Mouse (Mus musculus): ENCODE results near the gene Tmem120b.

Tmem120b gene

DNA sequence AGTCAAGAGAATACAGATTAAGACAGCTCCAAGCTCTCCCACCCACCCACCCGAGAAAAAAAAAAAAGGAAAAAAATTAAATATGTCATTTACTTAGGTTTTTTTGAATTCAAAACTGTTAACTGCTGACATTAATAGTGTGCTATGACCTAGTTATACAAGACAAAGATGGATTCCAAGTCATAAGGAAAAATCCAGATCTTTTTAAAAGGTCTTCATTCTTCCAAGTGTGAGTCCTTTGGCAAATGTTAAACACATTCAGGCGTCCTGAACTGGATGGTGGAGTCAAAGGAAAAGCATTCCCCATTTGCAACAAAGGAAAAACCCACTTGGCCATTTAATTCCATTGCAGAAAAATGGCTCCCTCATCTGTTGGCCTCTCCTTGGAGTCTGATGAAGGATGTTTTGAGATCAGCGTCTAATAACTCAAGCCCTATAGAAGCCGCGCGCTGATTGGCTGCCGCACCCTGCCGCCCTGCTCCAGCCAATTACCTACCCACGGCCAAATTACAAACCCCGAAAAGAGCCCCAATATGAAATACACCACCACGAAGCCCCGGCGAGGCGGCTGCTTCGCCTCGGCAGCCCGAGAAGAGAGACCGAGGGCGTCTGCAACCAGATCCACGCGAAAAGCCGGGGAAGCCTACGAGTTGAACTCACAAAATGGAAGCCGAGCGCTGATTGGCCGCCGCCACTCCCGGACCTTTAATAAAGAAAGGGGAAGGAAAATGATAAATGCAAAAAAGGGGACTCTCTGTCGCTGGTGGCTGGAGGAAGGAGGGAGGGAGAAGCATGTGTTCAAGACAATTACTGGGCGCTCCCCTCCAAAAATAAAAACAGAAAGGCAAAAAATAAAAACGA is 72.7 kb downstream of the Tmem120b start:
- DNase-seq (ENCODE audit: low spot score in 2 of 2) = peak; percentile 94 to 98

DNA sequence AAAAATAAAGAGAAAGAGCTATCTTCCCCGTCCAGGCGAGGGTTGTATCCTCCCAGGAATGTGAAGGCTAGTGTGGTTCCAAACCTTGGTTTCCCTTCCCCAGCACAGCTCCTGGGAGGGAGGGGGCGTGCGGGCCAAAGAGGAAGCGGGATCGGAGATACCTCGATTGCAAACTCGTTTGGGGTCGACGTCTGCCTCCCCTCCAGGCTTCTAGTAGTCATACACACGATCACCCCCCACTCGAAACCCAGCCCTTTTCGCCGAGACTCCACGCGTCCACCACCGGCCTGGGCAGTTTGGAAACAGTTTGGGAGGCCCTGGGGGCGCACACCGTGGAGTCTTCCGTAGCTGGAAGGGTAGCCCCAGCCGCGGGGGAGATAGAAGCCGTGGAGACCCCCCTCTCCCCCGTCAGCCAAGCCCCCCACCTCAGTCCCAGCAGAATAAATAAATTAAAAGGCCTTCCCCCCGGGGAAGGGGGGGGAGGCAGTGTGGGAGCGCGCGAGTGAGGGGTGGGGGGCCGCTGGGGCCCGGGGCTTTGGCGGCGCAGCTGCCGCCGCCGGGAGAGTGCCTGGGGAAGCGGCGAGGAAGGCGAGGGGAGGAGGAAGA is 73.4 kb downstream of the Tmem120b start:
- DNase-seq (ENCODE audit: low spot score in 2 of 2) = peak in 1 of 2 experiments; percentile 58

DNA sequence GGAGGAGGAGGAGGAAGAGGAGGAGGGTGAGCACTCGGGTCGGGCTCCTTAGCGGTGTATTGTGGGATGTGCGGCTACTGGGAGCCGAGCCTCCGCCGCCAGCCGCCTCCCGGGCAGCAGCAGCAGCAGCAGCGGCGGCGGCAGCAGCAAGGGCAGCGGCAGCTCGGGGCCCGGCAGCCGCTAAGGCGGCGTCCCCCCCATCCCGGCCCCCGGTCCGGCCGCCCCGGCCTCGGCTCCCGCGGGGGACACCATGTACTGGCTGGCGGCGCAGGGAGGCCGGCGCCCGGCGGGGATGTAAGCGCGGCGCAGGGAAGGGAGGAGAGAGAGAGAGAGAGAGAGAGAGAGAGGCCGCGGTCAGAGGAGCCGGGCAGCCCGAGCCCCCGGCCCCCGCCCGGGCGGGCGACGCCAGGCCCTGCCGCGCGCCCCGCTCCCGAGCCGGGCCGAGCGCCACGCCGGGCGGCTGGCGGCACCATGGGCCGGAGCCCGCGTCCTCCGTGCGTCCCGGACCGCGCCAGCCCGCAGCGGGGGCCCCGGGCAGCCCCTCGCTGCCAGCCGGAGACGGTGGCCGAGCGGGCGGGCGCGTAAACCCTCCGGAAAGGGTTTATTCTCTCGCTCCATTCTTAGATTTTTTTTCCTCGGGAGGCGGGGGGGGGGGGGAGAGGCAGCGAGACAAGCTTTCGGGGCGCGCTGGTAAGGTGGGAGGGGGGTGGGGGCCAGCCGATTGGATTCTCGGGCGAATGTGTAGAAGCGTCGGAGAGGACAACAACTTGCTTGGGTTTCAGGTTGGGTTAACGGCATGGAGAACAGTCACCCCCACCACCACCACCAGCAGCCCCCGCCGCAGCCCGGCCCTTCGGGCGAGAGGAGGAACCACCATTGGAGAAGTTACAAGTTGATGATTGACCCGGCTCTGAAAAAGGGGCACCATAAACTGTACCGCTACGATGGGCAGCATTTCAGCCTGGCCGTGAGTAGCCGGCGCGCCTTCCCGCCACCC is 74.2 kb downstream of the Tmem120b start, which contains the start of gene Setd1b:
Gene Setd1b, plus strand, starts transcription at position 33 of the 997 bp plus-strand sequence.
- peak; percentile 46 to 55 for DNase-seq (ENCODE audit: low spot score in 2 of 2)

DNA sequence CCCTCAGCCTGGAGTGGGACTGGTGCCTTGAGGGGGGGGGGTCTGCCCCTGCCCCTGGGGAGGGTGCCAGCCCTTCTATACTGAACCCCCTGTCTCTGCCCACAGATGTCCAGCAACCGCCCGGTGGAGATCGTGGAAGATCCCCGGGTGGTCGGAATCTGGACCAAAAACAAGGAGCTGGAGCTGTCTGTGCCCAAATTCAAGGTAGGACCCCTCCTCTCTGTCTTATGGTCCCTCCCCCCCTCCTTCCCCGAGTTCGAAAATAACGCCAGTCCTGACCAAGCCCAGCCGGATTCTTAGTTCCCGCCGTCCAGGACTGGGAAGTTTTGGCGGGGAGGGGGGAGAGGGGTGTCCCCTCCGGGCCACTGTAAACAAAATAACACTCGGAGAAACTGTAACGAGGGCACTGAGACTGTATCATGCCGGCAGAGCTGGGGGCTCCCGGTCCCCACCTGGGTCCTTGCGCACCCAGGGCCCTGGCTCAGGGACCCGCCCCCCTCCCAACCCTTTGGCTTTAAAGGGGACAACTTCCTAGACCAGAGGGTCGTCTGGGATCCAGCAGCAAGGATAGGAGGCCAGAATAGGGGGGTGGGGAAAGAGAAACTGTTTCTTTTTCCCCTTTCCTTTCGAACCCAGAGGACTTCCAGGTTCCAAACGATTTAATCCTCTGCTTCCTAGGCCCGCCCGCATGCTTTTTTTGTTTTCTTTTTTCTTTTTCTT is 75.2 kb downstream of the Tmem120b start:
- peak; percentile 43 to 55 for DNase-seq (ENCODE audit: low spot score in 2 of 2)

DNA sequence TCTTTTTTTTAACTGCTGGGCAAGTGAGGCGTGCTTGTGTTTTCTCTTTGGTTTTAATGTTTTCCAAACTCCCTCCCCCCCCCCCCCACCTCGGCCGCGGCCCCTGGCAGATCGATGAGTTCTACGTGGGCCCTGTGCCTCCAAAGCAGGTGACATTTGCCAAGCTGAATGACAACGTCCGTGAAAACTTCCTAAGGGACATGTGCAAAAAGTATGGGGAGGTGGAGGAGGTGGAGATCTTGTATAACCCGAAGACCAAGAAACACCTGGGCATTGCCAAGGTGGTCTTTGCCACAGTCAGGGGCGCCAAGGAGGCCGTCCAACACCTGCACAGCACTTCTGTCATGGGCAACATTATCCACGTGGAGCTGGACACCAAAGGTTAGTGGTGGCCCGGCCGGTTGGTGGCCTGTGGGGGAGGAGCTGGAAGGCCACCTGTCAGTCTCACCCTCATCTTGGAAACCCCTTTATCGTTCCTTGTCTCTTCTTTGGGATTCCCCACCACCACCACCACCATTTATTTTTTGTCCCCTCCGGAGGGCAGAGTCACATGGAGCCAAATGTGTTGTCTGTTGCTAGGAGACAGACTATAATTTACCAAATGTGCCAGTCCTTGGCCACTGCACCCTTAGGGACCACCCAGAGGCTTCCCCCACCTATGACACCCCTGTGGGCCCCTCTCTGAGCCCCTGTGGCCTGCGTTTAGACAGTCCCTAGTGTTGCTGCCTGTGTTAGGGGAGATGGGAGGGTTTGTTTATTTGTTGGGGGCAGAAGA is 75.9 kb downstream of the Tmem120b start:
- DNase-seq (ENCODE audit: low spot score in 2 of 2) = no peak

DNA sequence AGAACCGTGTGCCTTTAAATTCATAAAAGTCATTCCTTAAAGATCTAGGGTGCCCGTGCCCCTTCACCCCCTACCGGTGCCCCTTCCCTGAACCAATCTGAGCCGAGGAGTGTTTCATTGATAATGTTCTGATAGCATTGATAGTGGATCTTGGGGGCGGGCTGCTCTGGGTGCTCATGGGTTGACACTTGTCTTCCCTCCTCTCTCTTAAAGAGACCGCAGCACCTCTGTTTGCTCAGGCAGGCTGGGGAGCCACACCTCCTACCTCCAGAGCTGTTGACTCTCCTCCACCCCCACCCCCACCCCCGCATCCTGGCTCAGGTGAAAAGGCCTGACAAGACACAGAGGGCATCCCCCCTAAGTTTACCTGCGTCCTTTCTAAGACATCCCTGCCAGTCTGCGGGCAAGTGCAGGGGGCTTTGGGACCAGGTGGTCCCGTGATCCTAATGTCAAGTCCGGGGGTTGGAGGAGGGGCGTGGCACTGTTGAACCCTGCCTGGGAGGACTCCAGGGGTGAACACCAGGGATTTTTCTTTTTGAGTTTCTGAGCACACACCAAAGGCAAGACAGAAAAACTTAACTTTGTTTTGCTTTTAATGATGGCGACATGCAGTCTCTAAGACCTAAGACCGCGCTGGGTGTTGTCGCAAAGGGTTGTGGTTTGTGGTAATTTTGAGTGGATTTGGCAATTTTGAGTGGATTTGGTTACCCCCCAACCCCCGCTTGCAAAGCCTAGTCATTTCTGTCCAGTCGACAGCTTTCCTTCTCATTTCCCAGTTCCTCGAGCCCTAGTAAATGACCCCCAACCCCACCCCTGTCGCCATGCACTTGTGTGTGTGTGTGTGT is 76.8 kb downstream of the Tmem120b start:
- no peak for DNase-seq (ENCODE audit: low spot score in 2 of 2)

DNA sequence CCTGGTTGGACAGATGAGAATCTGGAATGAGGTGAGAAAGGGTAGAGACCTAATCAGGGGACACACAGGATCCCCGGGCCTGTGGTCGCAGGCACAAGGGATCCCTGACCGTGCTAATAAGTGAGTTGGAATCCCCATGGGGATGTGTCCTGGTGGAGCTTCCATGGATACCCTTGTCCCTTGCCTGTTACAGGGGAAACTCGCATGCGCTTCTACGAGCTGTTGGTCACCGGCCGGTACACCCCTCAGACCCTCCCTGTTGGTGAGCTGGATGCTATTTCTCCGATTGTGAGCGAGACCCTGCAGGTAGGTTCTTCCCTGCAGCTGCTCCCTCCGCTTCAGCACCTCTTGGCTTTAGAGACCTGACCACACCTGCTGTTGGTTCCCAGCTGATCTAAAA is 78.1 kb downstream of the Tmem120b start:
- DNase-seq (ENCODE audit: low spot score in 2 of 2) = no peak

DNA sequence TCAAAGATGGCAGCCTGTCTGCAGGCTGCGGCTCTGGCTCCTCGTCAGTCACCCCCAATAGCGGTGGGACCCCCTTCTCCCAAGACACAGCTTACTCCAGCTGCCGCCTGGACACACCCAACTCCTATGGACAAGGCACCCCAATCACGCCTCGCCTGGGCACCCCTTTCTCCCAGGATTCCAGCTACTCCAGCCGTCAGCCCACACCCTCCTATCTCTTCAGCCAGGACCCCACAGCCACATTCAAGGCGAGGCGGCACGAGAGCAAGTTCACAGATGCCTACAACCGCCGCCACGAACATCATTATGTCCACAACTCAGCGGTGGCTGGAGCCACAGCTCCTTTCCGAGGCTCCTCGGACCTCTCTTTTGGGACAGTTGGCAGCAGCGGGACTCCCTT is 79.4 kb downstream of the Tmem120b start:
- no peak for DNase-seq (ENCODE audit: low spot score in 2 of 2)

DNA sequence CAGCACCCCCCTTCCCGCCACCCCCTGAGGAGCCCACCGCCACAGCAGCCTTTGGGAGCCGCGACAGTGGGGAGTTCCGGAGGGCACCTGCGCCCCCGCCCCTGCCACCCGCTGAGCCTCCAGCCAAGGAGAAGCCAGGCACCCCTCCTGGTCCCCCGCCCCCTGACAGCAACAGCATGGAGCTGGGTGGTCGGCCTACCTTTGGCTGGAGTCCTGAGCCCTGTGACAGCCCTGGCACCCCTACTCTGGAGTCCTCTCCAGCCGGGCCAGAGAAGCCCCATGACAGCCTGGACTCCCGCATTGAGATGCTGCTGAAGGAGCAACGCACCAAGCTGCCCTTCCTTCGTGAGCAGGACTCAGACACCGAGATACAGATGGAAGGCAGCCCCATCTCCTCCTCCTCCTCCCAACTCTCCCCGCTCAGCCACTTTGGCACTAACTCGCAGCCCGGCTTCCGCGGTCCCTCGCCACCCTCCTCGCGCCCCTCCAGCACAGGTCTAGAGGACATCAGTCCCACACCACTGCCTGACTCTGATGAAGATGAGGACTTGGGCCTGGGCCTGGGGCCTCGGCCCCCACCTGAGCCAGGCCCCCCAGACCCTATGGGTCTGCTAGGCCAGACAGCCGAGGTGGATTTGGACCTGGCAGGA is 80.0 kb downstream of the Tmem120b start:
- DNase-seq (ENCODE audit: low spot score in 2 of 2) = no peak

DNA sequence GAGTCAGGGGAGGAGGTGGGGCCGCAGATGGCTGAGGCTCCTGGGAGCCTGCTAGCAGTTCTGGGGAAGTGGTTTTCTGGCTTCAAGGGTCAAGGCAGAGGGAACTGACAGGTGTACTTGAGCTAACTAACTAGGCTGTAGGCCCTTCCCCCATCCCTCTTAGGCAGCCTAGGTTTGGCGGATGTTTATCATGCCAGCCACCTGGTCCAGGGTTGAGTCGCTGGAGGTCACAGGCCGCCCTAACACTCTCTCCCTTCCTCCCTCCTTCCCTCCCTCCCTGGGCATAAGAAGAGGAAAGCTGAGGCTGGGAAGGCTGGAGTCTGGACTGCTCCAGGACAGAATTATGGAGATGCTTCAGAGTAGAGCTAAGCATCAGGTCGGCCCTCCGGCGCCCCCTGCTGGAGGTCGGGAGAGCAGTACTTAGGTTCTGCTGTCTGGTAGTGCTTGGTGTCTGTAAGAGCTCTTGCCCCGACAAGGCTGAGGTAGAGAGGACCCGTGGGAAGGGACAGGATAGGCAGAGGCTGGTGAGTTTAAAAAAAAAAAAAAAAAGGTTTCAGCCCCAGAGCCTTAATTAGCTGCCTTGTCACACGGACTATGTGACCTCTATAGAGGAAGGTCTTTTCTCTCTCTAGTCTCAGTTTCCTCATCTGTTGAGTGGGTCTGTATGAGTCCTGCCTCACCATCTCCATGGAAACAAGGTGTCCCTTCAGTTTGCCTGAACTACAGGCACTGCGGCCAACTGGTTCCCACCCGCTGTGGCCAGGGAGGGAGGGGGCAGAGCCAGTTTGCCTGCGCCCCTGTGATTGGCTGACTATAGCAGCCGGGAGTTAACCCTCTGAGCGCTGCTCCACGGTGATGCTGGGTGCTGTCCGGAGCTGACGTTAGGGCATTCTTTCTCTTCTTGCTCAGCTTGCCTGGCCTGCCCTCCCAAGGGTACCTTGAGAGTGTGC is 81.5 kb downstream of the Tmem120b start:
- peak; percentile 91 to 94 for DNase-seq (ENCODE audit: low spot score in 2 of 2)

DNA sequence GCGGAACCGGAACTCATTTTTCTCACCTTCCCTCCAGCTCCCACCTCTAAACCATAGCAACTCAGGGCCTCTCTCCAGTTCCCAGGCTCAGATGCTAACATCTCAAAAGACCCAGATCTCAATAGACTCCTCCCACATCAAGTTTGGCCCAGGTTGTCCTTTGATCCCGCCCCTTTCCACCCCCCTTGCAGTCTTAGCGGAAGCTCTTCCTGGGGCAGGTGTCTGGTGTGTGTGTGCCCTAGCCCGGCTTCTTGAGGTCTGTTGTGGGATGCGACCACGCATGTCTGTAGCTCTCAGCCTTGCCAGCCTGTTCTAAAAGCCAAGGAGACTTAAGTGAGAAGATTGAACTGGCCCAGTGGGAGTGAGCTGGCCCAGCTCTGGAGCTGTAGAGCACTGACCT is 82.4 kb downstream of the Tmem120b start:
- DNase-seq (ENCODE audit: low spot score in 2 of 2) = no peak

DNA sequence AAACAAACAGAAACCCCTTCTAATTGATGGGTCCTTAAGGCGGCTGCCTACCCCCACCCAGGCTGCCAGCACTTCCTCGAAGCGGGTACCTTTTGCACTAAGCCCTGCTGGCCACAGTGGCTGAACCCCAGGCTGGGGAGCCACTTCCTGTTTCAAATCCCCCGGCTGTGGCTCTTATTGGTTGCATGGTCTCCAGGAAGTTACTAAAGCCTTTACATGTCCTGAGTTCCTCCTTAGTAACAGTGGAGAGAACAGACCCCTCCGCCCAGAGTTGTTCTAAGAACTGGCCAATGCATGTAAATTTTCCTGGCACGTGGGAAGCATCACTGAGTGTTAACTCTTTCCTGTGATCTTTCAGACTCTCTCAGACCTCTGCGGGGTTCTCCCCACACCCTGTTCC is 82.9 kb downstream of the Tmem120b start:
- no peak for DNase-seq (ENCODE audit: low spot score in 2 of 2)

DNA sequence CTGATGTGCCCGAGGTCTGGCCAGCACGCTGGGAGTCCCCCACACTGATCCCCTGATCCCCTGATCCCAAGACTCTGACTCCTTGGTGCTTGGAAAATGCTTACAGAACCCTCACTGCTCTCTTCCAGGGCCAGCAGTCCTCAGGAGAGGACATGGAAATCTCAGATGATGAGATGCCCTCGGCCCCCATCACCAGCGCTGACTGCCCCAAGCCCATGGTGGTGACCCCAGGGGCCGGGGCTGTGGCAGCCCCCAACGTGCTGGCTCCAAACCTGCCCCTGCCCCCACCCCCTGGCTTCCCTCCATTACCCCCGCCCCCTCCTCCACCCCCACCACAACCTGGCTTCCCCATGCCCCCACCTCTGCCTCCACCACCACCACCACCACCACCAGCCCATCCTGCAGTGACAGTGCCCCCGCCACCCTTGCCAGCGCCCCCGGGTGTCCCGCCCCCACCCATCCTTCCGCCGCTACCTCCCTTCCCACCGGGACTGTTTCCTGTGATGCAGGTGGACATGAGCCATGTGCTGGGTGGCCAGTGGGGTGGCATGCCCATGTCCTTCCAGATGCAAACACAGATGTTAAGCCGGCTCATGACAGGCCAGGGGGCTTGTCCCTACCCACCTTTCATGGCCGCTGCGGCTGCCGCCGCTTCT is 83.6 kb downstream of the Tmem120b start:
- no peak for DNase-seq (ENCODE audit: low spot score in 2 of 2)

DNA sequence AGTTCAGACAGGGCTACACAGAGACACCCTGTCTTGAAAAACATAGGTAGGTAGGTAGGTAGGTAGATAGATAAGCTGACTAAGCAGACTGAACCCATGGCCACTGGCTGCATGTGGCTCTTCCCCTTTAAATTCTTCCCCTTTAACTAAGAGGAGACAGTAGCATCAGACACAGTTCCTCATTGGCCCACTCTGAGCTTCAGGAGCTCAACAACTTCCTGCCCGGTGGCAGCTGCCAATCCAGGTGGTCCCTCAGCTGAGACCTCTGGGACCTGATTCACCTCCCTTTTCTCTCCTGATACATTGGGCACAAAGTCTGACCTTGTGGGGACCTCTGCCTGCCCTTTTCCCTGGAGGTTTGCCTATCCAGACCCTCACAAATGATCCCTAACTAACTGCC is 84.7 kb downstream of the Tmem120b start:
- no peak for DNase-seq (ENCODE audit: low spot score in 2 of 2)

DNA sequence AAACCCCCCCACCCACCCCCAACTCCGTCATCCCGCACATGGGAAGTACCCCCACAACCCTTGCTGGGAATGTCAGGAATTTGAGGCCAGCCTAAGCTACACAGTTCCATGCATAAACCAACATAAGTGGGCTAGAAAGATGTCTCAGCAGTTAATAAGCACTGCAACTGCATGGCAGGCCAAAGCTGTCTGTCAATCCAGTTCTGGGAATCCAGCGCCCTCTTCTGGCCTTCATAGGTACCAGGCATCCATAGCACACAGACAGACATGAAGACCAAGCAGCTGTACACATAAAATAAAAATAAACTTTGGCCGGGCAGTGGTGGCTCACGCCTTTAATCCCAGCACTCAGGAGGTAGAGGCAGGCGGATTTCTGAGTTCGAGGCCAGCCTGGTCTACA is 87.2 kb downstream of the Tmem120b start:
- DNase-seq (ENCODE audit: low spot score in 2 of 2) = peak; percentile 65 to 66

DNA sequence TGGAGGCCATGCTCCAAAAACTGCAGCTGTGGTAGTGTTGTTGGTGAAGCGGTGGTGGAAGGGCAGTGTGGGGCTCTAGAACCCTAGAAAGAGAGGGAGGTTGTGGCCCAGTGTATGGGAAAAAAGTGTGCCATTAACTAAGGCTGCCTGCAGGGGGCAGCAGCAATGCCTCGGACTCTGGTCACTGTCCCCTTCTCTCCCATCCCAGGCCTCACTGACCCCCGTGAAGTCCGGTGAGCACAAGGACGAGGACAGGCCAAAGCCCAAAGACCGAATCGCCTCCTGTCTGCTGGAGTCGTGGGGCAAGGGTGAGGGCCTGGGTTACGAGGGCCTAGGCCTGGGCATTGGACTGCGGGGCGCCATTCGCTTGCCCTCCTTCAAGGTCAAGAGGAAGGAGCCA is 88.5 kb downstream of the Tmem120b start:
- no peak for DNase-seq (ENCODE audit: low spot score in 2 of 2)

DNA sequence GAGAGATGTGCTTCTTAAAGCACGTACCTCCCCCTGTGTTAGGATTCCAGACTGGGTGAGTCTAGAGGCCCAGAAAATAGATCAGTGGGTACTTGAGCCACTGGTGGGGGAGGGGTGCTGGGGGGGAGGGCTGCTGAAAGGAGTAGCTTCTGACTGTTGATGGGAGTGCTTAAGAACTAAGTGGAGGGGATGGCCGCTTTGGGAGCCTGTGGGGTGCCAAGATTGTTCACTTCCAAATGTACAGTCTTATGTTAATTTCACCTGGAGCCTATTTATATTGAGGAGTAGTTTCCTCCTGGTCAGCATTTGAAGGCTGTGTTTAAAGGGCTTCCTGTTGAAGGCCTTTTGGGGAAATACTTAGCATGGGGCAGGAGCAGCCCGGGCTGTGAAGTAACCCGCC is 89.8 kb downstream of the Tmem120b start:
- no peak for DNase-seq (ENCODE audit: low spot score in 2 of 2)

Data from right cerebral cortex, adult 2 months (tissue).